Mouse (Mus musculus) c-Kit-positive CD71-positive TER-119-negative erythroid progenitor cells, embryonic 14.5 days (primary cell): ENCODE results near the gene Gm12253.

Experiments
- DNase-seq: peaks from one replicate; pipeline ENCODE4 v3.0.0-alpha.2; 2013; ENCODE audit warnings: low read depth

Gm12253 gene

GRCm38 (mm10) chr11:58432259-58432658, at the start of gene Gm12253:
Gm12253 (plus strand) TSS chr11:58432559.
- DNase-seq, result no peak

DNA sequence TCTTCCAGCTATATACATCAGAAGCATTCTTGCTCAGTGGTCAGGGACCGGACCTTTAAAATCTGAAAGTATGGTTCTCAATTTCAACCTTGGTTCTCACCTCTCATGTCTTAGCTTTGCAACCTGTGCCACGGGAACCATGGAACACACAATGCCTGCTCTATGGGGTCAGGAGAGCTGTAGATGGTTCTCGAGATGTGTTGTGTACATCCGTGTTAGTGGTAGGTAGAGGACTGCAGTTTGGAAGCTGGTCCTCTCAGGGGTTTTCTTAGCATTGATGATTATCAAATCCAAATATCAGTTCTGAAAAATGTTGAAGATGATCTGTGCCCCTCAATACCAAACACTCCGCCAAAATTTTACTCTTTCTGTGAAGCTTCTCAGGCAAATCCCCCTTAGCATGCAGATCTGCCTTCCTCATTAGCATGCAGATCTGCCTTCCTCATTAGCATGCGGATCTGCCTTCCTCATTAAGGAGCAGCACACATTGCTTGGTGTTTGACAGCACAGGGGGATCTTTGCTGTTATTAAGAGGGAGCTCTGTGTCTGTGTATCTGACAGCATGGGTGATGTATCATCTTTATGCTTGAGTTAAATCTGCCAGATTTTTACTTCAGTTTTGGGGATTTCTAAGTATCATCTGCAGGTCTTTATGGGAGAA, 32.2 kb upstream of the Gm12253 start:
- no peak for DNase-seq

DNA sequence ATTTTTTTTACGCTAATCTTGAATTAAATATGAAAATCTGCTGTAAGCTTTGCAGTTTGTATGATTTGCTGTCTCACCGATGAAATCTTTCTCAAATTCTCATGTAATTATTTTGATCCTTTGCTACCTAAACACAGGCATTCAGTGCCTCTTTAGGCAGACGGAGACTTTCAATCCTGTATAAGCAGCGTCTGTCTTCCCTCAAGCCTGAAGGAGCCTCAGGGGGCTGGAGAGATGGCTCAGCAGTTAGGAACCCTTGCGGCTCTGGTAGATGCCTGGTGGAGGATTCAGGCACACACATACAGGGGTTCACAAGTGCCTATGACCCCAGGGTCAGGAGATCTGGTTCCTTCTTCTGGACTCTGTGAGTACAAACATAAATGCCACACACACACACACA, 31.7 kb upstream of the Gm12253 start:
- no peak for DNase-seq

DNA sequence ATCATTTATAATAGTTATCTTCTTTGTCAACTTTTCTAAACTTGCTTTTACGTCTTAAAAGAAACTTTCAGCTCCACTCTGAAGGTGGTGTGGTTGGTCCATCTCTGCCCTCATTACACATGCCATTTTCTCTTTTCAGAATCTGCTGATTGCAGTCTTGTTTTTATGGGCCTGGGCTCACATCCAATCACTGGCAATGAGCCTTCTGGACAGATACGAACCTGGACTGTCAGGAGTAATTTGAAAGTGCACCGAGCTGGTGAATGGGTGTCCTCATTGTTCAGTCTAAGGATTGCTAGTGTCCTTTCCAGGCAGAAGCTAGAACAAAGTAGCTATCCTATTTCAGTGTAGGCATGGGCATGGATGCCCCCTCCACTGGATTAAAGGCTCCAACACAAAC, 24.3 kb upstream of the Gm12253 start:
- no peak for DNase-seq

DNA sequence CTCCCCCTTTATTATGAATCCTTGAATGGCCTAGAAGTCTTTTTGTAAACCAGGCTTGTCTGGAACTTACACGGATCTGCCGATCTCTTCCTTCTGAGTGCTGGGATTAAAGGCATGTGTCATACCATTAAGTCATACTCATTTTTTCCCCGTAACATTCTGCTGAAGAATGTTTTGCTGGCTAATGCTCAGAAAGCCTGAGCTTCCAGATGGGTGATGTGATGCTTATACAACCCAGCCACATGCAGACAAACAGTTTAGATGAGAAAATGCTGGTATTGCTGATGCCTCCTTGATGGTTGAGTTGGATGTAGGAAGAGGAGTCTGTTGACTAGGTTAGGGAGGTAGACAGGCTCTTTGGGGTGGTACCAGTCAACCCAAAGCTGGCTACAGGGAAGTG, 14.0 kb upstream of the Gm12253 start:
- DNase-seq, result no peak

- no peak for DNase-seq
Observed at GRCm38 (mm10) chr11:58420815-58421214, 11.5 kb upstream of the Gm12253 start, which contains the start of gene 1810065E05Rik. 1810065E05Rik (plus strand) TSS chr11:58421111.

DNA sequence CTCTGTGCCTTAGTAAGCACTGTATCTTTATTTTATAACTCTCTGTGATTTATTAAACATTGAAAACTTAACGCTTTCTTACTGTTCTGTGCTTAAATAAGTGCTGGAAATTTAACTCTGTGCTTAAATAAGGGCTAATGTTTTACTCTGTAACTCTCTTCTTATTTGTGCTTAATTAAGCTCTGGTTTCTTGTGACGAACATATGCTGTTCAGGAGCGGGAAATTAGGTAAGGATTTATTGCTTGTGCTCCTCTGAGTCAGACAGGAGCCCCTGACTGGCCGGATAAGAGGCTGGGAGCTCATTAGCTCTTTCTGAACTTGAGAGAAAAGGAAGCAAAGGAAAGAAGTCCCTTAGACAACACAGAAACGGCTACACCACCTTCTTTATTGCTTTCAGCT, 5.5 kb downstream of the Gm12253 start:
- no peak for DNase-seq

- DNase-seq, result no peak
Observed at GRCm38 (mm10) chr11:58452759-58453158, 20.4 kb downstream of the Gm12253 start, which contains the start of gene Lypd9. Lypd9 (minus strand) TSS chr11:58452923.

DNA sequence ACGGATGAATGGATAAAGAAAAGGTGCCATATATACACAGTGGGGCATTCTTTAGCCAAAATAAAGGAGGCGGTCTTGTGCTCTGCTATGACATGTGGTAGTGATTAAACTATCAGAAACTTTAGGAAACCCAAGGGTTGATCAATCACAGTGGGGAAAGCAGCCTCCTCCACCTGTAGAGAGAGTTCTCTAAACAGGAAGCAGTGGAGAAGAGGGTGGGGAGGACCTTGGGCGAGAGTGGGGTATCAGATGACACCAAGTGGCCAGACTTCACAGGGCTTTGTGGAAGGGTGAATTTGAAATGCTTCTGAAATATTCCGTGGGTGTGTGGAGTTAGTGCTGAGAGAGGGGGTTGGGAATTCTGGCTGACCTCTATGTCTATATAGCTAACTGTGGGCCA, 21.2 kb downstream of the Gm12253 start:
- DNase-seq, result no peak

DNA sequence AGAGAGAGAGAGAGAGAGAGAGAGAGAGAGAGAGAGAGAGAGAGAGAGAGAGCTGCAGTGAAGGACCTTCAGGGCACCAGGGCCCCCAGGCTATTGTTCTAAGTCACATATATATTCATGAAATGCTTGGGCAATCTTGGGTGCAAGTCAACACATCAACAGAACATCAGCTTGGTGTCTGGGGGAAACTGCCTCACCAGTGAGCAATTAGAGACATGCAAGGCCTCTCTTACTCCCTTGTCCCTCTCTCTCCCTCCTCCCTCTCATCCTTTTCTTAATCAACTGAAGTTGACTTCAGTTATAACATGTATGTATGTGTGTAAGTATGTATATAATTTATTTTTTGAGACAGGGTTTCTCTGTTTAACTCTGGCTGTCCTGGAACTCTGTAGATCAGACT, 29.8 kb downstream of the Gm12253 start, which contains the start of gene Olfr30:
Gene Olfr30, minus strand, starts transcription at position 101 of the 400 bp plus-strand sequence.
- no peak for DNase-seq
